Mouse (Mus musculus): ENCODE results near the gene Tle4.

- TF ChIP-seq CTCF (IDR thresholded peaks at IDR 0.05; ENCODE audit: borderline replicate concordance, extremely low read depth, insufficient read depth, insufficient read length) (no peak), POLR2A (IDR thresholded peaks at IDR 0.05; ENCODE audit: borderline replicate concordance, extremely low read depth, insufficient read depth, insufficient read length, poor library complexity, severe bottlenecking) (no peak)
Observed at GRCm38 (mm10) chr19:14600354-14600753, 2.5 kb upstream of the Tle4 start.

Measured in brain, embryonic 14.5 days (tissue).